Mouse (Mus musculus): ENCODE results near the gene Inca1. TPM values are rescaled to one million over a fixed set of nuclear protein-coding genes. Genes with fewer than 3 reads are reported as not detected.

Inca1 gene
- polyA plus RNA-seq, 1 experiment: not detected

- Histone ChIP-seq H3K9me3 (no peaks in the 10 kb centered on the region), H3K27me3 (replicated peaks) (no peaks in the 10 kb centered on the region), H3K36me3 (replicated peaks; ENCODE audit: low read length) (peaks cover 86% of the 10 kb centered on the region), H3K4me3 (replicated peaks) (peak overlapping the region; percentile 93), H3K4me1 (peaks cover 78% of the 10 kb centered on the region)
- TF ChIP-seq GATA1 (IDR thresholded peaks at IDR 0.05; ENCODE audit: borderline replicate concordance, low read length): no peak
- TF ChIP-seq FLI1 (IDR thresholded peaks at IDR 0.05; ENCODE audit: low read length): 0 out of 2 replicates have a peak, but pooled peaks have one; percentile 2
Measured at GRCm38 (mm10) chr11:70647716-70648420, 52.1 kb downstream of the Inca1 start.

- peak within 1 kb of the TSS; percentile 93 for H3K4me3 ChIP-seq (replicated peaks)
- peaks cover 86% of the 10 kb centered on the region for H3K36me3 ChIP-seq (replicated peaks; ENCODE audit: low read length)
- H3K4me1 ChIP-seq: peaks cover 73% of the 10 kb centered on the region
- H3K27me3 ChIP-seq (replicated peaks): no peaks in the 10 kb centered on the region
- H3K9me3 ChIP-seq: no peaks in the 10 kb centered on the region
- TF ChIP-seq GATA1 (IDR thresholded peaks at IDR 0.05; ENCODE audit: borderline replicate concordance, low read length) (no peak), FLI1 (IDR thresholded peaks at IDR 0.05; ENCODE audit: low read length) (peak; percentile 42; the same call in 1 of the 2 replicates)
Measured at GRCm38 (mm10) chr11:70646691-70647650, 53.0 kb downstream of the Inca1 start, which contains the start of the genes Rnf167 and Slc25a11. Gene Rnf167 (plus strand): TSS chr11:70647235. Gene Slc25a11 (minus strand): TSS chr11:70647479.

- Histone ChIP-seq H3K36me3 (replicated peaks; ENCODE audit: low read length) (peaks cover 84% of the 10 kb centered on the region), H3K4me3 (replicated peaks) (peak overlapping the region; percentile 93), H3K9me3 (no peaks in the 10 kb centered on the region), H3K27me3 (replicated peaks) (no peaks in the 10 kb centered on the region), H3K4me1 (peaks cover 71% of the 10 kb centered on the region)
- TF ChIP-seq FLI1 (IDR thresholded peaks at IDR 0.05; ENCODE audit: low read length) (no peak), GATA1 (IDR thresholded peaks at IDR 0.05; ENCODE audit: borderline replicate concordance, low read length) (no peak)
Measured at GRCm38 (mm10) chr11:70646259-70646555, 53.7 kb downstream of the Inca1 start.

GRCm38 (mm10) chr11:70645461-70646258 lies 54.3 kb downstream of the Inca1 start:
- Histone ChIP-seq H3K9me3 (no peaks in the 10 kb centered on the region), H3K4me3 (replicated peaks) (peak overlapping the region; percentile 93), H3K4me1 (peaks cover 71% of the 10 kb centered on the region), H3K27me3 (replicated peaks) (no peaks in the 10 kb centered on the region), H3K36me3 (replicated peaks; ENCODE audit: low read length) (peaks cover 84% of the 10 kb centered on the region)
- TF ChIP-seq FLI1 (IDR thresholded peaks at IDR 0.05; ENCODE audit: low read length) (no peak), GATA1 (IDR thresholded peaks at IDR 0.05; ENCODE audit: borderline replicate concordance, low read length) (no peak)

- no peak for TF ChIP-seq FLI1 (IDR thresholded peaks at IDR 0.05; ENCODE audit: low read length)
- no peak for TF ChIP-seq GATA1 (IDR thresholded peaks at IDR 0.05; ENCODE audit: borderline replicate concordance, low read length)
- Histone ChIP-seq H3K4me3 (replicated peaks) (peak overlapping the region; percentile 93), H3K9me3 (no peaks in the 10 kb centered on the region), H3K27me3 (replicated peaks) (no peaks in the 10 kb centered on the region), H3K36me3 (replicated peaks; ENCODE audit: low read length) (peaks cover 84% of the 10 kb centered on the region), H3K4me1 (peaks cover 71% of the 10 kb centered on the region)
Measured at GRCm38 (mm10) chr11:70644564-70645103, 55.3 kb downstream of the Inca1 start.

GRCm38 (mm10) chr11:70643051-70643450 lies 56.9 kb downstream of the Inca1 start:
- H3K4me3 ChIP-seq (replicated peaks): peak overlapping the region; percentile 93
- peaks cover 74% of the 10 kb centered on the region for H3K4me1 ChIP-seq
- H3K9me3 ChIP-seq: no peaks in the 10 kb centered on the region
- TF ChIP-seq GATA1 (IDR thresholded peaks at IDR 0.05; ENCODE audit: borderline replicate concordance, low read length) (no peak), FLI1 (IDR thresholded peaks at IDR 0.05; ENCODE audit: low read length) (no peak)
- peaks cover 75% of the 10 kb centered on the region for H3K36me3 ChIP-seq (replicated peaks; ENCODE audit: low read length)
- H3K27me3 ChIP-seq (replicated peaks): no peaks in the 10 kb centered on the region

- H3K4me1 ChIP-seq: peaks cover 87% of the 10 kb centered on the region
- TF ChIP-seq GATA1 (IDR thresholded peaks at IDR 0.05; ENCODE audit: borderline replicate concordance, low read length): no peak
- TF ChIP-seq FLI1 (IDR thresholded peaks at IDR 0.05; ENCODE audit: low read length): no peak
- H3K36me3 ChIP-seq (replicated peaks; ENCODE audit: low read length): peaks cover 71% of the 10 kb centered on the region
- no peaks in the 10 kb centered on the region for H3K9me3 ChIP-seq
- H3K27me3 ChIP-seq (replicated peaks): no peaks in the 10 kb centered on the region
- peak overlapping the region; percentile 93 for H3K4me3 ChIP-seq (replicated peaks)
Measured at GRCm38 (mm10) chr11:70641241-70641640, 58.7 kb downstream of the Inca1 start.

GRCm38 (mm10) chr11:70639976-70640375 lies 60.0 kb downstream of the Inca1 start:
- Histone ChIP-seq H3K27me3 (replicated peaks) (no peaks in the 10 kb centered on the region), H3K4me3 (replicated peaks) (peak overlapping the region; percentile 93), H3K36me3 (replicated peaks; ENCODE audit: low read length) (peaks cover 58% of the 10 kb centered on the region), H3K4me1 (peaks cover 83% of the 10 kb centered on the region), H3K9me3 (no peaks in the 10 kb centered on the region)
- TF ChIP-seq GATA1 (IDR thresholded peaks at IDR 0.05; ENCODE audit: borderline replicate concordance, low read length) (no peak), FLI1 (IDR thresholded peaks at IDR 0.05; ENCODE audit: low read length) (no peak)

GRCm38 (mm10) chr11:70638714-70639278 lies 61.2 kb downstream of the Inca1 start, which contains the start of gene Gp1ba:
Gene Gp1ba (plus strand): TSS chr11:70639122.
- no peaks in the 10 kb centered on the region for H3K27me3 ChIP-seq (replicated peaks)
- TF ChIP-seq GATA1 (IDR thresholded peaks at IDR 0.05; ENCODE audit: borderline replicate concordance, low read length) (peak; percentile 99), FLI1 (IDR thresholded peaks at IDR 0.05; ENCODE audit: low read length) (0 out of 2 replicates have a peak, but pooled peaks have one; percentile 53)
- H3K36me3 ChIP-seq (replicated peaks; ENCODE audit: low read length): peaks cover 51% of the 10 kb centered on the region
- H3K4me3 ChIP-seq (replicated peaks): peak within 1 kb of the TSS; percentile 93
- H3K9me3 ChIP-seq: no peaks in the 10 kb centered on the region
- peaks cover 85% of the 10 kb centered on the region for H3K4me1 ChIP-seq

Other genes starting within 250 kb of the Inca1 start
- gene Med11, start 248.2 kb downstream of the Inca1 start, polyA plus RNA-seq (2012; ENCODE audit: insufficient read depth, low replicate concordance): 47.7 and 52.0 TPM in 2 replicates
- gene Zmynd15, start 240.7 kb downstream of the Inca1 start, polyA plus RNA-seq (2012; ENCODE audit: insufficient read depth, low replicate concordance): 2.1 and 3.6 TPM in 2 replicates
- gene Cxcl16, start 240.2 kb downstream of the Inca1 start, polyA plus RNA-seq (2012; ENCODE audit: insufficient read depth, low replicate concordance): 1.4 and 23.1 TPM in 2 replicates
- gene Tm4sf5, start 194.9 kb downstream of the Inca1 start, polyA plus RNA-seq (2012; ENCODE audit: insufficient read depth, low replicate concordance): 0.55 TPM in 1 of 2 replicates, not detected in the other
- not detected in 2 replicates for gene Vmo1, start 185.5 kb downstream of the Inca1 start, polyA plus RNA-seq (2012; ENCODE audit: insufficient read depth, low replicate concordance)
- not detected in 2 replicates for gene Gltpd2, start 181.0 kb downstream of the Inca1 start, polyA plus RNA-seq (2012; ENCODE audit: insufficient read depth, low replicate concordance)
- gene Psmb6, start 174.8 kb downstream of the Inca1 start, polyA plus RNA-seq (2012; ENCODE audit: insufficient read depth, low replicate concordance): 79.0 and 226 TPM in 2 replicates
- gene Gm40193, start 167.2 kb downstream of the Inca1 start, polyA plus RNA-seq (2012; ENCODE audit: insufficient read depth, low replicate concordance): not detected in 2 replicates
- 1.1 TPM in 1 of 2 replicates, not detected in the other for gene Pld2, start 160.1 kb downstream of the Inca1 start, polyA plus RNA-seq (2012; ENCODE audit: insufficient read depth, low replicate concordance)
- gene Mink1, start 137.3 kb downstream of the Inca1 start, polyA plus RNA-seq (2012; ENCODE audit: insufficient read depth, low replicate concordance): 122 and 129 TPM in 2 replicates
- gene 4930544D05Rik, start 84.3 kb downstream of the Inca1 start, polyA plus RNA-seq (2012; ENCODE audit: insufficient read depth, low replicate concordance): not detected in 2 replicates
- gene Chrne, start 80.9 kb downstream of the Inca1 start, polyA plus RNA-seq (2012; ENCODE audit: insufficient read depth, low replicate concordance): 0.83 TPM in 1 of 2 replicates, not detected in the other
- gene Gp1ba, start 61.0 kb downstream of the Inca1 start, polyA plus RNA-seq (2012; ENCODE audit: insufficient read depth, low replicate concordance): 898 and 1,061 TPM in 2 replicates
- 102 and 125 TPM in 2 replicates for gene Rnf167, start 52.9 kb downstream of the Inca1 start, polyA plus RNA-seq (2012; ENCODE audit: insufficient read depth, low replicate concordance)
- gene Slc25a11, start 52.7 kb downstream of the Inca1 start, polyA plus RNA-seq (2012; ENCODE audit: insufficient read depth, low replicate concordance): 15.7 and 78.7 TPM in 2 replicates
- 9,580 and 14,702 TPM in 2 replicates for gene Pfn1, start 45.5 kb downstream of the Inca1 start, polyA plus RNA-seq (2012; ENCODE audit: insufficient read depth, low replicate concordance)
- gene Eno3, start 43.0 kb downstream of the Inca1 start, polyA plus RNA-seq (2012; ENCODE audit: insufficient read depth, low replicate concordance): 4.2 and 8.4 TPM in 2 replicates
- 40.5 and 288 TPM in 2 replicates for gene Spag7, start 30.7 kb downstream of the Inca1 start, polyA plus RNA-seq (2012; ENCODE audit: insufficient read depth, low replicate concordance)
- 22.6 and 68.5 TPM in 2 replicates for gene Camta2, start 12.1 kb downstream of the Inca1 start, polyA plus RNA-seq (2012; ENCODE audit: insufficient read depth, low replicate concordance)
- gene Kif1c, start 393 bp upstream of the Inca1 start, polyA plus RNA-seq (2012; ENCODE audit: insufficient read depth, low replicate concordance): 6.4 and 13.9 TPM in 2 replicates
- gene Zfp3, start 64.1 kb upstream of the Inca1 start, polyA plus RNA-seq (2012; ENCODE audit: insufficient read depth, low replicate concordance): 0.55 TPM in 1 of 2 replicates, not detected in the other
- gene Scimp, start 112.4 kb upstream of the Inca1 start, polyA plus RNA-seq (2012; ENCODE audit: insufficient read depth, low replicate concordance): not detected in 2 replicates
- 2.9 and 29.2 TPM in 2 replicates for gene Rabep1, start 144.6 kb upstream of the Inca1 start, polyA plus RNA-seq (2012; ENCODE audit: insufficient read depth, low replicate concordance)

All from megakaryocyte, embryonic 14.5 days (primary cell).